8 mouse cellular contexts compared by ENCODE assay signal in the genomic region with DNA sequence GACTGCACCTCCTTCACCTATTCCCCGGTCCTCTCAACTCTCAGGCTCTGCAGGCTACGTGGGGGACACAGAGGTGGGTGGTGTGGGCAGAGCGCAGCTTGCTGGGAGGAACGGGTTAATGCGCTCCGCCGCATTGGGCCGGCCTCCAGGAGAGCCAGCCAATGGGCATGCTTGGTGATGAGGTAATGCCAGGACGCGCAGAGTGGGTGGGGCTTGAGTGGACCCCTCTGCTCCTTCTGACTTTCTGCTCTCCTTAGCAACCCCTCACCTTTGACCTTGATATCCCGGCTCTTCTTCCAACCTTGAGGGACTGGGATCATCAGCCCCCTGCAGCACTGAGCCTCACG.
DNase-seq lines count a peak whose midpoint lies in the region; ATAC-seq and TF ChIP-seq lines count a peak whose summit lies in the region.

No protein-coding gene starts in this region.

- intact Hi-C loops in heart, postnatal 10 days (cut with DNase I), result loop anchor here (2.0 to 5.0 kb wide), 2 partner anchors 60 to 116 kb away; no protein-coding TSS in a partner anchor

- H3K4me1 ChIP-seq in ES-E14 (ENCODE audit: control insufficient read depth in 2 of 2, insufficient read depth in 2 of 2, low read length in 2 of 2, poor library complexity in 1 of 2), result peaks cover 14 to 59% of the 10 kb centered on the region in 2 experiments; a peak in 3 of 4 replicates
- H3K4me1 ChIP-seq in forebrain, embryonic 14.5 days (ENCODE audit: control insufficient read depth, insufficient read depth, low read length), result peaks cover 71% of the 10 kb centered on the region
- H3K4me1 ChIP-seq in liver, embryonic 15.5 days (replicated peaks), result peaks cover 45% of the 10 kb centered on the region
- H3K4me1 ChIP-seq in neural tube, embryonic 11.5 days (ENCODE audit: control insufficient read depth, insufficient read depth, low read length), result peaks cover 70% of the 10 kb centered on the region
- peaks cover 17% of the 10 kb centered on the region for H3K4me1 ChIP-seq in thymus, adult 2 months (replicated peaks; ENCODE audit: control insufficient read depth, insufficient read depth, low read length)

- no peak overlapping the region for H3K27ac ChIP-seq in ES-E14 (ENCODE audit: insufficient read depth, low read depth, low read length, poor library complexity, severe bottlenecking)
- H3K27ac ChIP-seq in forebrain, embryonic 14.5 days (ENCODE audit: low read depth, low read length), result peak overlapping the region; percentile 100
- H3K27ac ChIP-seq in liver, embryonic 15.5 days (replicated peaks), result peak overlapping the region; percentile 74
- H3K27ac ChIP-seq in neural tube, embryonic 11.5 days (ENCODE audit: low read depth, low read length), result peak overlapping the region; percentile 100
- no peak overlapping the region for H3K27ac ChIP-seq in thymus, adult 2 months (ENCODE audit: control insufficient read depth, insufficient read depth, low read length)

- peak overlapping the region; percentile 55; the same call in 1 of the 2 replicates for H3K9ac ChIP-seq in ES-E14 (ENCODE audit: insufficient read depth, low read depth, low read length, poor library complexity, severe bottlenecking)
- peak overlapping the region; percentile 77 for H3K9ac ChIP-seq in forebrain, embryonic 14.5 days (ENCODE audit: low read length)
- 0 out of 2 replicates have a peak overlapping the region, but pooled peaks have one; percentile 11 for H3K9ac ChIP-seq in liver, embryonic 15.5 days
- H3K9ac ChIP-seq in neural tube, embryonic 11.5 days (ENCODE audit: low read length), result peak overlapping the region; percentile 48

- no peaks in the 10 kb centered on the region for H3K36me3 ChIP-seq in ES-E14 (ENCODE audit: control insufficient read depth, insufficient read depth, low read length, poor library complexity, severe bottlenecking)
- H3K36me3 ChIP-seq in forebrain, embryonic 14.5 days (ENCODE audit: control insufficient read depth, insufficient read depth, low read length), result no peaks in the 10 kb centered on the region
- no peaks in the 10 kb centered on the region for H3K36me3 ChIP-seq in liver, embryonic 15.5 days (replicated peaks)
- no peaks in the 10 kb centered on the region for H3K36me3 ChIP-seq in neural tube, embryonic 11.5 days (ENCODE audit: control insufficient read depth, insufficient read depth, low read length)
- H3K36me3 ChIP-seq in thymus, adult 2 months (ENCODE audit: control insufficient read depth, insufficient read depth, low read length), result no peaks in the 10 kb centered on the region

- TF ChIP-seq POLR2A in thymus, adult 2 months (IDR thresholded peaks at IDR 0.05; ENCODE audit: control insufficient read depth, extremely low read depth, insufficient read depth, low read length, poor library complexity), result no peak

- under 1% methylated on average over 12 of the region's 12 CpGs for WGBS in forebrain, embryonic 14.5 days
- WGBS in liver, embryonic 15.5 days (ENCODE audit: insufficient replicate concordance), result 0% methylated on average over 12 of the region's 12 CpGs
- WGBS in neural tube, embryonic 11.5 days, result 0% methylated on average over 12 of the region's 12 CpGs
- WGBS in thymus, adult 2 months, result 2% methylated on average over 12 of the region's 12 CpGs

- no peaks in the 10 kb centered on the region for H3K9me3 ChIP-seq in ES-E14 (ENCODE audit: control insufficient read depth, insufficient read depth, low read depth, low read length)
- no peaks in the 10 kb centered on the region for H3K9me3 ChIP-seq in forebrain, embryonic 14.5 days (replicated peaks; ENCODE audit: control insufficient read depth, low read length)
- H3K9me3 ChIP-seq in liver, embryonic 15.5 days (replicated peaks), result no peaks in the 10 kb centered on the region
- H3K9me3 ChIP-seq in neural tube, embryonic 11.5 days (ENCODE audit: control insufficient read depth, low read length), result no peaks in the 10 kb centered on the region

- peak overlapping the region; percentile 62 to 63 for H3K4me3 ChIP-seq in ES-E14 (ENCODE audit: insufficient read depth in 1 of 2, low read depth in 1 of 2, low read length in 2 of 2, poor library complexity in 1 of 2, severe bottlenecking in 1 of 2)
- H3K4me3 ChIP-seq in forebrain, embryonic 14.5 days (ENCODE audit: low read depth, low read length), result peak overlapping the region; percentile 24; the same call in 1 of the 2 replicates
- peak overlapping the region; percentile 18; the same call in 1 of the 2 replicates for H3K4me3 ChIP-seq in liver, embryonic 15.5 days (replicated peaks)
- peak overlapping the region; percentile 19 for H3K4me3 ChIP-seq in neural tube, embryonic 11.5 days (ENCODE audit: low read depth, low read length)
- H3K4me3 ChIP-seq in thymus, adult 2 months (ENCODE audit: control insufficient read depth, insufficient read depth, low read length), result peak overlapping the region; percentile 7; the same call in 1 of the 2 replicates

- no peak for TF ChIP-seq CTCF in thymus, adult 2 months (IDR thresholded peaks at IDR 0.05; ENCODE audit: borderline replicate concordance, control insufficient read depth, extremely low read depth, insufficient read depth, low read length, poor library complexity)

- in situ Hi-C loops in ES-E14 (cut with MboI; ENCODE audit: low sequenced_read_pairs in 2 of 2, unreplicated experiment in 2 of 2), result no loop called here

- H3K27me3 ChIP-seq in forebrain, embryonic 14.5 days (replicated peaks; ENCODE audit: control insufficient read depth, insufficient read depth, low read length), result no peaks in the 10 kb centered on the region
- peaks cover 69% of the 10 kb centered on the region for H3K27me3 ChIP-seq in liver, embryonic 15.5 days
- no peaks in the 10 kb centered on the region for H3K27me3 ChIP-seq in neural tube, embryonic 11.5 days (ENCODE audit: control insufficient read depth, insufficient read depth, low read length)
- H3K27me3 ChIP-seq in thymus, adult 2 months (ENCODE audit: control insufficient read depth, insufficient read depth, low read length), result peaks cover 2% of the 10 kb centered on the region; the same call in 1 of the 2 replicates

- DNase-seq in ES-E14 (ENCODE audit: low read depth, low spot score), result peak; percentile 90
- peak; percentile 28 for DNase-seq in c-Kit-positive CD71-positive TER-119-positive erythroid progenitor cells, embryonic 14.5 days (ENCODE audit: low spot score)
- DNase-seq in forebrain, embryonic 14.5 days (ENCODE audit: low spot score), result peak; percentile 96
- DNase-seq in heart, postnatal 10 days, result peak; percentile 93 to 95
- DNase-seq in kidney, postnatal 4 days, result peak; percentile 93 to 96
- DNase-seq in neural tube, embryonic 11.5 days (ENCODE audit: low spot score), result peak; percentile 93
- DNase-seq in thymus, adult 2 months, result peak; percentile 67

- peak; percentile 57 for ATAC-seq in forebrain, embryonic 14.5 days
- peak; percentile 55 for ATAC-seq in liver, embryonic 15.5 days (ENCODE audit: insufficient read depth)
- peak; percentile 66 for ATAC-seq in neural tube, embryonic 11.5 days (ENCODE audit: insufficient read depth, low FRiP score, low TSS enrichment)

- peak overlapping the region; percentile 64 for H3K4me2 ChIP-seq in forebrain, embryonic 14.5 days (ENCODE audit: low read length)
- peak overlapping the region; percentile 64 for H3K4me2 ChIP-seq in liver, embryonic 15.5 days
- peak overlapping the region; percentile 48 for H3K4me2 ChIP-seq in neural tube, embryonic 11.5 days (ENCODE audit: low read depth)

TF ChIP-seq in ES-E14, 5 proteins besides CTCF, POLR2A, EP300 and RAD21:
- TF ChIP-seq HCFC1 (IDR thresholded peaks at IDR 0.05; ENCODE audit: borderline replicate concordance, insufficient read depth, low read length) (no peak), ZC3H11A (IDR thresholded peaks at IDR 0.05; ENCODE audit: borderline replicate concordance, low read depth, low read length) (no peak), ZNF384 (IDR thresholded peaks at IDR 0.05; ENCODE audit: low read depth, low read length) (no peak), MAFK (IDR thresholded peaks at IDR 0.05; ENCODE audit: insufficient read depth, low read depth, low read length) (no peak), CHD2 (IDR thresholded peaks at IDR 0.05; ENCODE audit: low read depth, low read length) (no peak)

Comparison
In these comparisons a context has a peak if more than half of its experiments do, and no peak if none do; other contexts are left out.
1. DNase-seq: peak in every context shown above with its lines; median percentile 96 in forebrain, embryonic 14.5 days; 94 in kidney, postnatal 4 days; 94 in heart, postnatal 10 days; 93 in neural tube, embryonic 11.5 days; 90 in ES-E14; 67 in thymus, adult 2 months; 28 in c-Kit-positive CD71-positive TER-119-positive erythroid progenitor cells, embryonic 14.5 days.
2. H3K27ac ChIP-seq: peak in forebrain, embryonic 14.5 days (single experiment), liver, embryonic 15.5 days (single experiment) and neural tube, embryonic 11.5 days (single experiment); none in ES-E14 (single experiment) and thymus, adult 2 months (single experiment).
3. H3K4me3 ChIP-seq: peak in every context shown above with its lines; median percentile 62 in ES-E14; 24 in forebrain, embryonic 14.5 days; 19 in neural tube, embryonic 11.5 days; 18 in liver, embryonic 15.5 days; 7 in thymus, adult 2 months.
4. H3K9ac ChIP-seq: peak in every context shown above with its lines; median percentile 77 in forebrain, embryonic 14.5 days; 55 in ES-E14; 48 in neural tube, embryonic 11.5 days; 11 in liver, embryonic 15.5 days.
5. Peak in every context shown above with its lines, with median percentiles within 50 percentile points of each other: ATAC-seq and H3K4me2 ChIP-seq.